Mouse (Mus musculus): ENCODE data around the gene Gsk3b. TPM values are rescaled to one million over a fixed set of nuclear protein-coding genes. Genes with fewer than 3 reads are reported as not detected.
"Not testable (repeated sequence)": the region's sequence is repeated elsewhere in the genome, so short reads cannot be mapped to it uniquely, and the experiment has no call there.

The Gsk3b gene
- polyA plus RNA-seq, 1 experiment from 2014 or later: 164 TPM

DNA sequence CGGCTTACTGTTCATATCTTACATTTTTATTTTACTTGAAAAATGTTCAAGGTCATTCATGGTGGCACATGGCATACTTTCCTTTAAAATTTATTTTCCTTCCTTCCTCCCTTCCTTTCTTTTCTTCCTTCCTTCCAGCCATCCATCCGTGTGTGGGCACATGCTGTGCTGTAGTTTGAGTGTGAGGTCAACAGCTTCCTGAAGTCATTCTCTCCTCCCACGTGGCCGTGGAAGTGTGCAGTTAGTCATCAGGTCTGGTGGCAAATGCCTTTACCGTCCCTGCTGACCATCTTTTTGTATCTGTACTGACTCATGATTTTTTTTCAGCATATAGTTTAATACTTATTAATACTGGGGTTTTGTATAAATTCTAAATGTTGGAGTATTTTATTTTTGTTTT lies 21.8 kb downstream of the Gsk3b start:
- Histone ChIP-seq H3K4me1 (peaks cover 17% of the 10 kb centered on the region), H3K4me2 (no peak overlapping the region), H3K9me3 (no peaks in the 10 kb centered on the region), H3K4me3 (no peak overlapping the region), H3K9ac (no peak overlapping the region), H3K36me3 (replicated peaks) (no peaks in the 10 kb centered on the region), H3K27me3 (replicated peaks) (no peaks in the 10 kb centered on the region), H3K27ac (no peak overlapping the region)
- no peak for ATAC-seq (replicated peaks)
- whole genome bisulfite sequencing: 69% methylated on average over 5 of the region's 5 CpGs

DNA sequence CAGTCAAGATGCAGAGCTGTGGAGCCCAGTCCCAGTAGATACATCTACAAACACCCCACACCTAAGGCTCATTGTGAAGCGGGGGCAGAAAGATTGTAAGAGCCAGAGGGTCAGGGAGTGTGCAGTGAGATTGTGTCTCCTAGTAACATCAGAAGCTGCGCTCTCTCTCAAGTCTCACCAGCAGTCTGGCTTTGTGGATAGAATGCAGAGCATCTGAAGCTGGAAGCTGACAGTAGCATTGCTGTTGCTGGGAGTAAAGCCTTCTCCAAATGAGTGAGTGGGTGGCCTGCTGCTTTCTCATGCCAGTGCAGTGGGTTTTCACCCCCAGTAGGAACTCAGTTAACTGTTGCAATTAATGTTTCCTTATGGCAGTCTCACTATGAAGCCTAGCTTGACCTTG lies 25.3 kb downstream of the Gsk3b start:
- Histone ChIP-seq H3K27ac (no peak overlapping the region), H3K4me1 (peaks cover 18% of the 10 kb centered on the region), H3K4me3 (no peak overlapping the region), H3K9ac (no peak overlapping the region), H3K36me3 (replicated peaks) (no peaks in the 10 kb centered on the region), H3K27me3 (replicated peaks) (no peaks in the 10 kb centered on the region), H3K9me3 (no peaks in the 10 kb centered on the region), H3K4me2 (no peak overlapping the region)
- 0 out of 2 replicates have a peak, but pooled peaks have one; percentile 19 for ATAC-seq (replicated peaks)
- WGBS: 91% methylated on average over 2 of the region's 2 CpGs

DNA sequence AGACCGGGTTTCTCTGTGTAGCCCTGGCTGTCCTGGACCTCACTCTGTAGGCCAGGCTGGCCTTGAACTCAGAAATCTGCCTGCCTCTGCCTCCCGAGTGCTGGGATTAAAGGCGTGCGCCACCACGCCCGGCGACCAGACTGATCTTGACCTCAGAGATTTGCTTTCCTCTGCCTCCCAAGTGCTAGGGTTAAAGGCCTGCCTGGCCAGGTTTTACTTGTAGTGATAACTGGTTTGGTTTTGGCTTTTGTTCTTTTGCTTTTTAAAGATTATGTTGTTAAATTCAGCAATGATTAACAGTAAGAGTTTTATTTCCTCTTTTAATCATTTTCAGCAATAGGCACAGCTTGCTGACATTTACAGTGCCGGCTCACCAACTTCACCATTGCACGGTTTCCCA lies 29.1 kb downstream of the Gsk3b start:
- not testable (repeated sequence) for H3K4me2 ChIP-seq; H3K27ac ChIP-seq; H3K36me3 ChIP-seq (replicated peaks); H3K9me3 ChIP-seq; ATAC-seq (replicated peaks); H3K27me3 ChIP-seq (replicated peaks); H3K4me3 ChIP-seq; H3K9ac ChIP-seq
- H3K4me1 ChIP-seq: peaks cover 18% of the 10 kb centered on the region
- 92% methylated on average over 9 of the region's 9 CpGs for WGBS

GRCm38 (mm10) chr16:38118723-38119122 lies 29.9 kb downstream of the Gsk3b start:
- Histone ChIP-seq H3K27me3 (replicated peaks) (no peaks in the 10 kb centered on the region), H3K36me3 (replicated peaks) (no peaks in the 10 kb centered on the region), H3K4me3 (no peak overlapping the region), H3K4me2 (no peak overlapping the region), H3K9me3 (no peaks in the 10 kb centered on the region), H3K4me1 (peaks cover 16% of the 10 kb centered on the region), H3K9ac (no peak overlapping the region), H3K27ac (no peak overlapping the region)
- no peak for ATAC-seq (replicated peaks)
- 93% methylated on average over 1 of the region's 1 CpGs for WGBS

- no peaks in the 10 kb centered on the region for H3K27me3 ChIP-seq (replicated peaks)
- no peak overlapping the region for H3K4me3 ChIP-seq
- WGBS: 90% methylated on average over 5 of the region's 5 CpGs
- no peaks in the 10 kb centered on the region for H3K9me3 ChIP-seq
- H3K4me2 ChIP-seq: no peak overlapping the region
- no peak for ATAC-seq (replicated peaks)
- H3K27ac ChIP-seq: no peak overlapping the region
- H3K9ac ChIP-seq: no peak overlapping the region
- H3K4me1 ChIP-seq: peaks cover 14% of the 10 kb centered on the region
- no peaks in the 10 kb centered on the region for H3K36me3 ChIP-seq (replicated peaks)
These were observed 30.5 kb downstream of the Gsk3b start for GRCm38 (mm10) chr16:38119286-38119685.

DNA sequence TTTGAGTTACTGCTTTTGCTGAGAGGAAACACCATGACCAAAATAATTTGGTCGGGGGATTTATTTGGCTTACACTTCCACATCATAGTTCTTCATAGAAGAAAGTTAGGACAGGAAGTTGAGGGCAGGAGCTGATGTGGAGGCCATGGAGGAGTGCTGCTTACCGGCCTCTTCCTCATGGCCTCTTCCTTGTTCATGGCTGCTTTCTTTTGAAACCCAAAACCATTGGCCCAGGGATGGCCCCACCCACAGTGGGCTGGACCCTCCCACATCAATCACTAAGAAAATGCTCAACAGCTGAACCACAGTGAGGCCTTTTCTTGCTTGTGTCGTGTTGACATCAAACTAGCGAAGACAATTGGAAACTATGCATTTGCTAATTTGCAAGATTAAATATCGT lies 40.4 kb downstream of the Gsk3b start:
- Histone ChIP-seq H3K9me3 (no peaks in the 10 kb centered on the region), H3K27me3 (replicated peaks) (no peaks in the 10 kb centered on the region), H3K4me1 (peaks cover 43% of the 10 kb centered on the region), H3K27ac (no peak overlapping the region), H3K4me3 (no peak overlapping the region), H3K9ac (no peak overlapping the region), H3K4me2 (no peak overlapping the region), H3K36me3 (replicated peaks) (no peaks in the 10 kb centered on the region)
- WGBS: 79% methylated on average over 5 of the region's 5 CpGs
- no peak for ATAC-seq (replicated peaks)

GRCm38 (mm10) chr16:38131041-38131440 lies 42.2 kb downstream of the Gsk3b start:
- Histone ChIP-seq H3K27ac (no peak overlapping the region), H3K36me3 (replicated peaks) (no peaks in the 10 kb centered on the region), H3K4me3 (no peak overlapping the region), H3K9me3 (no peaks in the 10 kb centered on the region), H3K4me1 (peaks cover 44% of the 10 kb centered on the region), H3K27me3 (replicated peaks) (no peaks in the 10 kb centered on the region), H3K9ac (no peak overlapping the region), H3K4me2 (no peak overlapping the region)
- 76% methylated on average over 3 of the region's 3 CpGs for WGBS
- no peak for ATAC-seq (replicated peaks)

GRCm38 (mm10) chr16:38131756-38132155 lies 43.0 kb downstream of the Gsk3b start:
- Histone ChIP-seq H3K9me3 (no peaks in the 10 kb centered on the region), H3K4me3 (no peak overlapping the region), H3K4me2 (no peak overlapping the region), H3K27me3 (replicated peaks) (no peaks in the 10 kb centered on the region), H3K9ac (no peak overlapping the region), H3K4me1 (peaks cover 46% of the 10 kb centered on the region), H3K36me3 (replicated peaks) (no peaks in the 10 kb centered on the region), H3K27ac (no peak overlapping the region)
- no peak for ATAC-seq (replicated peaks)
- 35% methylated on average over 9 of the region's 9 CpGs for WGBS

DNA sequence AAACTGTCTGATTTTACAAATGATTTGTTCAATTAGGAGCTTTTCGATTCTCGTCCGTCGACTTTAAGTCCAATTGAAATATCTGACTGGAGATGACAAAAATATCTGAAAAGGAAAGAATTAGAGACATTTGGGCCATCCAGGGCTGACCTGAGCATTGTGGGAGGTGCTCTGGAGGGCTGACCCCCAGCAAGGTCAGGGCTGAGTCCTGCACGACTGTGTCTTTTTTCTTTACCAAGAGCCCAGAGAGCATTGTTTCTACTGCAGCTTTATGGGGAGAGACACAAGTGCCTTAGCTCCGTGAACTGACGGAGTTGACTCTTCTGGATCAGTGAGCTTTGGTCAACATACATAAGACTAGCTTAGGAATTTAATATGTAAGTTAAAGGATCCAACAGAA lies 43.4 kb downstream of the Gsk3b start:
- no peaks in the 10 kb centered on the region for H3K27me3 ChIP-seq (replicated peaks)
- H3K4me1 ChIP-seq: peaks cover 48% of the 10 kb centered on the region
- no peaks in the 10 kb centered on the region for H3K9me3 ChIP-seq
- H3K4me2 ChIP-seq: no peak overlapping the region
- H3K4me3 ChIP-seq: no peak overlapping the region
- ATAC-seq (replicated peaks): no peak
- 53% methylated on average over 7 of the region's 7 CpGs for WGBS
- H3K27ac ChIP-seq: no peak overlapping the region
- no peaks in the 10 kb centered on the region for H3K36me3 ChIP-seq (replicated peaks)
- H3K9ac ChIP-seq: no peak overlapping the region

GRCm38 (mm10) chr16:38137296-38137695 lies 48.5 kb downstream of the Gsk3b start:
- H3K27ac ChIP-seq: no peak overlapping the region
- no peak overlapping the region for H3K4me2 ChIP-seq
- H3K9me3 ChIP-seq: no peaks in the 10 kb centered on the region
- peaks cover 40% of the 10 kb centered on the region for H3K4me1 ChIP-seq
- H3K9ac ChIP-seq: no peak overlapping the region
- H3K4me3 ChIP-seq: no peak overlapping the region
- WGBS: 38% methylated on average over 5 of the region's 5 CpGs
- no peaks in the 10 kb centered on the region for H3K27me3 ChIP-seq (replicated peaks)
- H3K36me3 ChIP-seq (replicated peaks): no peaks in the 10 kb centered on the region
- no peak for ATAC-seq (replicated peaks)

DNA sequence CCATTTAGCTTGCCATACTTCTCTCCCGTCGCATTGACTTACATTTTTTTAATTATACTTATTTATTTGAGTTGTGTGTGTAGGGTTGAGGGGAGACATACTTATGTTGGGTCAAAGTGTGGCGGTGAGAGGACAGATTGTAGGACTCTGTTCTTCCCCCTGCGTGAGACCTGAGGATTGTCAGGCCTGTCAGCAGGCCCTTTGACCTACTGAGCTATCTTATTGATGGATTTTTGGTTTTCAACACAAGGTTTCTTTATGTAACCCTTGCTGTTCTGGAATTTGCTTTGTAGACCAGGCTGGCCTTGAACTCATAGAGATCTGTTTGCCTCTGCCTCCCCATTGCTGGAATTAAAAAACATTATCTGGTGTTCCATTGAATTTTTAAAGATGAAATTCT lies 56.1 kb downstream of the Gsk3b start:
- Histone ChIP-seq H3K9ac (no peak overlapping the region), H3K4me2 (no peak overlapping the region), H3K4me1 (peaks cover 3% of the 10 kb centered on the region), H3K36me3 (replicated peaks) (no peaks in the 10 kb centered on the region), H3K27me3 (replicated peaks) (no peaks in the 10 kb centered on the region), H3K4me3 (no peak overlapping the region), H3K9me3 (no peaks in the 10 kb centered on the region), H3K27ac (no peak overlapping the region)
- 91% methylated on average over 4 of the region's 4 CpGs for WGBS
- ATAC-seq (replicated peaks): no peak

GRCm38 (mm10) chr16:38150555-38150954 lies 61.8 kb downstream of the Gsk3b start:
- no peak overlapping the region for H3K27ac ChIP-seq
- no peaks in the 10 kb centered on the region for H3K9me3 ChIP-seq
- no peaks in the 10 kb centered on the region for H3K36me3 ChIP-seq (replicated peaks)
- no peak for ATAC-seq (replicated peaks)
- no peak overlapping the region for H3K4me3 ChIP-seq
- H3K4me2 ChIP-seq: no peak overlapping the region
- no peak overlapping the region for H3K9ac ChIP-seq
- H3K27me3 ChIP-seq (replicated peaks): no peaks in the 10 kb centered on the region
- no peaks in the 10 kb centered on the region for H3K4me1 ChIP-seq

- Histone ChIP-seq H3K27ac (no peak overlapping the region), H3K9me3 (no peaks in the 10 kb centered on the region), H3K4me1 (peaks cover 13% of the 10 kb centered on the region; the same call in 1 of the 2 replicates), H3K36me3 (replicated peaks) (no peaks in the 10 kb centered on the region), H3K9ac (no peak overlapping the region), H3K4me3 (no peak overlapping the region), H3K4me2 (no peak overlapping the region), H3K27me3 (replicated peaks) (no peaks in the 10 kb centered on the region)
- 96% methylated on average over 7 of the region's 7 CpGs for WGBS
- peak; percentile 60 for ATAC-seq (replicated peaks)
These were observed 69.2 kb downstream of the Gsk3b start for GRCm38 (mm10) chr16:38157854-38158622.

Measured in midbrain, embryonic 15.5 days (tissue).